Mouse (Mus musculus): ENCODE results near the gene Polr2c.

The Polr2c gene

DNA sequence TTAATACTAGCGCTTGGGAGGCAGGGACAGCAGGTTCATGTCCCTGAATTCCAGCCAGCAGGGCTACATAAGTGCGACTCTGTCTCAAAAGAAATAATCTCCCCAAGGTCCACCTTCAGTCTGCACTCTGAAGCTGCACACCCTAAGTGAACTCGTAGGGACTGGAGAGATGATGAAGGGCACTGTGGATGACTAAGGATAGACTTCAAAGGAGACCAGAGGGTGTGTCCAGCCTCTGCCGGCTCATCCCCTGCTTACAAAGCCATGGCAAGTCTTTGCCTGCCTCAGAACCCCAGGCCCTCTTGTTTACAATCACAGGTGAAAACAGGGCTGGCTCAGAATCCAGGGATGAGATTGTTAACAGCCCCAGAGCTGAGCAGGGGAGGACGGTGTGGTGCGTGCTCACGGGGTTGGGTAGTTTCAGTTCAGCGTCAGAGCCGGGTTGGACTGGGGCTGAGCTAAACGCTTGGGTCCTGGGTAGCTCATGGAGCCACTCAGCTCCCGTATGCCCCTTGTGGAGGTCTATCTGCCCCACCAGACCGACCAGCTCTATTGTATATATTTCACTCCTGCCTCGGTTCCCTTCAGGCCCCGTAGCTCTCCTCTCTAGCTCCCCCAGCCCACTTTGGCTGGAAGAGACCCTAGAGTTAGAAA, 31.3 kb downstream of the Polr2c start:
- no peak for DNase-seq

DNA sequence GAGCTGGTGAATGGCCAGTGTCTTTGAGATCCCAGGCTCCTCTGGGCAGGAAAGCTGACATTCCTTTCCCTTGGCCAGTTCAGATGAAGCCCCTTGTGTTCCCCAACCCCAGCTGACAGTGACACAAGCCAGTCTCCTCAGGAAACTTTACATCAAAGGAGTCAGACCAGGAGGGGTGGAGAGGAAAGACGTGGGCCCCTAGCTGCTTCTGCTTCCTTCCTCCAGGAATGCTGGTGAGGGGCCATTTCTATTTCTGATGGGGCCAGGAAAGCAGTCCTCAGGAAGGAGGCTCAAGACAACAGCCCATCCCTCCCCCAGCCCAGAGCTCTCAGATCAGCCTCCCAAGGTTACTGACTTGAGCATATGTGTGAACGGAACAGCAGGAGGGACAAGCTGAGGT, 35.7 kb downstream of the Polr2c start:
- DNase-seq = no peak

DNA sequence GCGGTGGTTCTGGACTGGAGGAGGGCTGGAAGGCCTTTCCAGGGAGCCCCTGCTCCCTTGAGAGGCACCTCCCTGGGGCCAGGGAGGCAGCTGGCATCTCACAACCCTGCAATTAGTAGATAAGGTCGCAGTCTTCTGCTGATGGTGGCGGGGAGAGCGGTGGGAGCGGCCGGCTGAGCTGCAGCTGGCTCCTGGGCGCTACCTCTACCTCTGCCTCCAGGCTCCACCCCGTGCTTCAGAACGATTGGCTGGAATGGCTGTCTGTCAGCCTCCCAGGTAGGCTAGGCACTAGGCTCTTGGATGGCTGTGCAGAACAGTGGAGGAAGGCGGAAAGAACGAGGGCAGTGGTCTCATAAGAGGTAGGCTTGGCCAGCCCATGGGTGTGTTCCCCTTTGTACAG, 42.0 kb downstream of the Polr2c start:
- DNase-seq = no peak

DNA sequence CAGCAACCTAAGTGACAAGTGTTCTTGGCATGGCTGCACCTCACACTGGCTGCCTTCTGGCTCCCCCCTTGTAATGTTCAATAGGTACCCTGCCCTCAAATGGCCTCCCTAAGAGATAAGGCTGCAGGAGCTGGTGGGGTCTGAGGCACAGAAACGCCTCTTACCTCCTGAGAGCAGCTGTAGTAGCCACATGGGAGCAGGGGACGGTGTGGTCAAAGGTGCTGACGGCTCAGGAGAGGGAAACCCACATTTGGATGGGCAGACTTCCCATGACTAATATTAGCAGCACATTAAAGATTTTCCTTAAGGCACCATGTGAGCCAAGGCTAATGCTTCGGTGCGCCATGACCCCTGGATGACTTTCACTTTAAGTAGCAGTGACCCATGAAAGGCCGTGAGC, 43.4 kb downstream of the Polr2c start:
- DNase-seq = no peak

DNA sequence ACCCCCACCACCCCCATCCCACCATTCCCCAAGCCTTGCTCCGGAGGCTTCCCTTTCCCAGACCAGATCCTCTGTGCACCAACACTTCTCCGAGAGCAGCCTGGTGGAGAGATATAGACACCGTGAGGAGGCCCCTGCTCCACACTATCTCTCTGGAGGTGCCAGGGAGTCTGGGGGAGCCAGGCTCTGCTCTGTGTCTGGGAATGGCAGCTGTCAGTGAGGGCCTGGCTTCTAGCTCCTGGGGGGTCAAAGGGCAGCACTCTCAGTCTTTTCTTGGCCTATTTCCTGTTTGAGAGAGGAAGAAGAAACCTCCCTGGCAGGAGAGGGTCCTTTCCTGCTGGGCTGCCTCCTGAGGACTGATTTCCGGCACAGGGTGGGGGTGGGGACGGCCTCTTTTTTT, 43.8 kb downstream of the Polr2c start:
- DNase-seq = no peak

DNA sequence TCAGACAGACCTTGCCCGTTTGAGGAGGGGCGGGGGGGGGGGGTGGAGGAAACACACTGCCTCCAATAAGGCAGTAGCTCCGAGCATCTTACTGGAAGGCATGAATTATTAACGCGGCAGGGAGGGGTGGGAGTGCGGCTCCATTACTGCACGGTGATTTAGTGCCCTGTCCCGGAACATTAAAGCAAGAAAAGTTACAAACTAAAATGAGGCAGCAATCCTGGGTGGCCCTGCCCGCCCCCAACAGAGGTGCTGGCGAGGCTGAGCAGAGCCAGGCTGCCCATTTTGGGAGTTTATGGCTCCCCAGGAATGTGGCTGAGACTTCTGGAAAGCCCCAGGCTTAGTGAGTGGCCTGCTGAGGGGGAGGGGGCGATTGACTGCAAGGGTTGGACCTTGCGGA, 46.5 kb downstream of the Polr2c start:
- DNase-seq = no peak

DNA sequence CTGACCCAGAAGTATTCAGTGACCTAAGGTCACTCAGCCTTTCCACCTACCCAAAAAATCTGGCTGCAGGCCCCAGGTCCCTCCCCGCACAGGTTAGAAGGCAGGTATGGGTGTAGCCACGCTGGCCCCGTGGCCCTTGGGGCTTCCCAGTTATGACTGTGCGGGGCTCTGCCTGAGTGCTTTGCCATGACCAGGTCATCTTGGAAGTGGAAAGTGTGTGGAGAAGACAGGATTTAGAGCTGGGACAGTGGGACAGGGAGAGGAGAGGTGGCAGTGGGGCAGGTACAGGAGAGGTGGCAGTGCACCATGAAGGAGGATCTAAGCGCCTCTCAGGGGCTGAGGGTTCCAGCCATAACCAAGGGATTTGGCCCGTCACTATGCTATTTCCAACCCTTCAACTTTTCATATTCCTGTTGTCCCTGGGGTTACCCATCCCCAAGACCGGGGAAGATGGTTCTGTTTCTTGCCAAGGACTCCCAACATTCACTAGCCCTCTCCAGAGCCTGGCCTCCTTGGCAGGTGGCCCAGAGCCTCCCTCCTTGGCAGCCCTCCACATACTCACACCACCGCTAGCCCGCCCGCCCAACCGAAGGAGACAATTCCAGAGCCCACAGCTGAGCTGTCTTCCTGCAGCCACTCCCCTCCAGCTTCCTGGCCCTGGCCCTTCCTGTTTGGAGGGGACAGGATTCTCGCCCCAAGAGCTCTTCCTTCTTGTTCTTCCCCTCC, 47.4 kb downstream of the Polr2c start:
- DNase-seq = peak; percentile 31

DNA sequence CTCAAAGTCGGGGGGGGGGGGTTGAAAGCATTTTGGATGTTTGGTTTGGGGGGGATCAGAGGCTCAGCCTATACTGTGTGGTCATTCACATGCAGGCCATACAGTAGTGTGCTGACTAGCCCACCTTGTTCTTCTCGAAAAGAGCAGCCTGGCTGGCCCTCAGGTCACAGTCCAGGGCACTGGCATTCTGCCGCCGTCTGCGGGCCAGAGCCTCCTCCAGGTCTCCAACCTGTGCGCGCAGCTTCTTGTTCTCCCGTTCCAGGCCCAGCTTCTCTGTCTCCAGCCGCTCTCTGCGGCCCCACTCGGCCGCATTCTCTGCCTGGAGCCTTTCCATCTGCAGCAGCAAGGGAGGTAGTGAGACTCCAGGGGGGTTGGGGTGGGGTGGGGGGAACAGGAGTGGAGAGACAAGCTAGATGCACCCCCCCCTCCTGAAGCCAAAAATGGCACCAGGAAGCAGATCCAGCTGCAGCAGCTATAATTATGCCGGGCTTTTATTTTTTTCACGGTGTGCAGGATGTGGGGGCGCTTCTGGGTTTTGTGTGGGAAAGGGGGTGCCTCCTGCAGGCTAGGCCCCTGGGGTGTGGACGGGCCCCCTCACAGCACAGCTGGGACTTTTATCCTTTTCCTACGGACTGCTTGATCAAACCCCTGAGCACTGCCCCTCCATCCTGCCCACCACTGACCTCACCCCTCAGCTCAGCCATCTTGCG, 50.5 kb downstream of the Polr2c start:
- DNase-seq = no peak

DNA sequence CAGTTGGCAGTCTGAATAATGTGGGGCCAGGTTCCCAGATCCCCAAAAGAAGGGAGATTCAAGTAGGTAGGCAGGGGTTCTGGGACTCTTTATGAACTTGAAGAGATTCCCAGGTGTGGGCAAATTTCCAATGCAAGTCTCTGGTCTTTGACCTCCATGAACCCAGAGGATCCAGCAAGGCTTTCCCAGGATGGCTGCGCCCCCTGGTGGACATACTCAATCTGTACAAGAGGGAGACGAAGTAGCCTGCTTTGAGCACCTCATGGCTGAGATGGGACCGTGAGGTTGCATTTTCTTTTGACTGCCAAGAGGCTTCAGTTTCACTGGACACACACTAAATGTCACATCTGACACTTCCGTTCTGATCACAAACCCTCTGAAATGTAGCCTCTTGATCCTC, 51.6 kb downstream of the Polr2c start:
- peak; percentile 53 for DNase-seq

DNA sequence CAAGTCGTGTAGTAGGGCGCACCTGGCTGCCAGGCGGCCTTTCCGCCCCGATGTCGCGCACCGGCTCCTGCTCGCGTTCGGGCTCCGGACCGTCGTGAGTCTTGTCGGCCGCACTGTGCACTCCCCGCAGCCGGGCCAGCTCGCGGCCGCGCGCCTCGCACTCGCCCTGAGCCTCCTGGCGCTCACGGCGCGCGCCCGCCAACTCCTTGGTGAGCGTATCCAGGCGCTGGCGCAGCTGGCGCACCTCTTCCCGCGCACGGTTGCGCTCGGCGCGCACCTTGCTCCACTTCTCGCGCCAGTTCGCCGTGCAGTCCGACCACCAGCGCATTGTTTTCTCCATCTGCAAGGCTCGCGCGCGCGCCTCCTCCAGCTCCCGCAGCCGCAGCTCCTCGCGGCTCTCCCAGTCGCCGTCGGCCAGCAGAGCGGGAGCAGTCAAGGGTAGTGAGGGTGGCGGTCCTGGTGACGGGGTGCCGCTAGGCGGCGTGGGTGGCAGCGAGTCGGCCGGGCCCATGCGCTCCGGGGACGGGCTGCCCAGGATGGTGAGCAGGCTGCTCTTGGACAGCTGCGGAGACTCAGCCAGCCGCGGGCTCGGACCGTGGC, 55.9 kb downstream of the Polr2c start:
- peak; percentile 50 for DNase-seq

DNA sequence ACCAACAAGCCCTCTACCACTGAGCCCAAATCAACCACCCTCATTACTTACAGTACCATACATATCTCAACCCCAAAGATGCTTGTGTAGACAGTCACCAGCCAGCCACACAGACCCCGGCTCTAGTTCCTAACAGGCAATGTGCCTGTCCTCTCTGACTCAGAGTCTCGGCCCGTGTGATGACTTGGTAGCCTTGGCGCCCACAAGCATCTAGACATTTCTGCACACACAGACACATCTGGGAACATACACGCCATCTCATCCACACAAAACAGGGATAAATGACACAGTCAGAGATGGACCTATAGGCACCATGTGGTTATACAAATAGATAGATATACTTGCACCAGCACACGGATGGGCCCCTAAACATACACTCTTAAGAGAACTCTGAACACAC, 57.0 kb downstream of the Polr2c start:
- no peak for DNase-seq

DNA sequence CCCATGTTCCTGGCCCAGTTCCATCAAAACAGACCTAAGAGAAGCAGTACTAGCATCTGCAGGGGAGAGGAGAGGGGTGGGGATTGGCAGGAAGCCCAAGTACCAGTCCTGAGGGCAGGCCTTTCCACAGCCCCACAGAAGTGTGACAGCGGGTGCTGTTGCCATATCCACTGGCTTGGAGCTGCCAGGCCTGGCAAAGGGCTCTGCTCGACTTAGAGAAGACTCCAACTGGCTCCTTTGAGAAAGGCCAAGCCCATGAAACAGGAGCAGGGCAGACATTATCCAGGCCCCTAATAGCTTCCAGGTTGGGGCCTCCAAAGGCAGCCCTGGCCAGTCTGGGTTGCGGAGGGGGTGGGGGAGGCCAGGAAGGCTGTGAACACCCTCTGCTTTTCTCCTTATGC, 57.5 kb downstream of the Polr2c start:
- no peak for DNase-seq

DNA sequence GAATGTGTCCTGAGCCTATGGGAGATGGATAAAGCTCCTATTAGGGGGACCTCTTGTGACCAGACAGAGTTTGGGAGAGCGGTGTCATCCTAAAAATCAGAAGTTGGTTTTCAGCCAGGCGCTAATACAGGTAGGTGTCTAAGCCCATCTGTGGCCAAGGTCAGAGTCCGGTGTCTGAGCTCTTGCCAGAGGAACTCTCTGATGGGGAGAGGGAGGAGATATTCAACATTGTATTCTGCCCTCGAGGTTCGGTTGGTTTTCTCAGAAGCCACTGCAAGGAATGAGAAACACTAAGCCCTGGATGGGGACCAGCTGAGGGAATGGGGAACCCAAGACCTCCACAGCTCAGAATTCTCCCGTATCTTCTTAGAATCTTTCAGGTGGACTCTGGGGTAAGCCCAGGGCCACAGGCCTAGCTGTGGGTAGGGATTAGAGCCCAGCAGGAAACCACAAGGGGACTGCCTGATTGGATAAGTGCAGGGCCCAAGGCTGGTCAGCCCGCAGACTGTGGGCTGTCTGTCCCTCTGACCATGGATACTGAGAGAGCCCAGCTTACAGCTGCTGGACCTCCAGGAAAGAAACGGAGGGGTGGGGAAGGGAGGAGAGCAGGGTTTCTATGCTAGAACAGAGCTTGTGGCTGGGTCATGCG, 59.2 kb downstream of the Polr2c start:
- no peak for DNase-seq

DNA sequence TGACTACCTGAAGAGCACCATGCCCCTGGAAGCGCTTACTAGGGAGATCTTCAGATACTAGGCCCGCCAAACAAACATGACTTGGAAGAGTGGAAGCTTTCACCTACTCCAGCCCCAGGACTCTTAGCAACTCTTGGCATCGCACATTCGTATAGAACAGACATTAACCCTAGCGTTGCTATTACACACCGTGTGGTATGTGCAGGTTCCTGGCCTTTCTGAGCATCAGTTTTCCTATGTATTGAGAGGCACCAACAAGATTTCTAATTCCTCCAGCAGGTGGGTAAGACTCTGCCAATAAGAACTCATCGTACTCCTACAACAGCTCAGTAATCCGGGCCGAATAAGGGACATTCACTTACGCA, 59.7 kb downstream of the Polr2c start:
- DNase-seq = no peak

DNA sequence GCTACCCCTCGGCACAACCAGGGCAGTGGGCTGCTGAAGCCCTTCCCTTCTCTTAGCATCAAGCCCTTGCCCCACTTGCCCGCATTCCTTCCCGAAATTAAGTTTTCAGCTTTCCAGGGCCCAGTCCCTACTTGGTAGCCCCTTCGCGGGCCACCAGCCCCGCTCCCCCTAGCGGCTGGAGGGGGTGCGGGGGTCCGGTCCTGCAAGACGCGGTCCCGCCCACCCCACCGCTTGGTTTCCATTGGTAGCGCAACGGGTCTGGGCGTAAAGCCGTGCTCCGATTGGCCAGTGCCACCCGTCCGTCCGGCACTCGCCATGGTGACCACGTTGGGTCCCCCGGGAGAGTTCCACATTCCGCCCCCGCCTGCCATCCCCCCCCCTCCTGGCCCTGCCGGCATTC, 60.1 kb downstream of the Polr2c start:
- peak; percentile 74 for DNase-seq

DNA sequence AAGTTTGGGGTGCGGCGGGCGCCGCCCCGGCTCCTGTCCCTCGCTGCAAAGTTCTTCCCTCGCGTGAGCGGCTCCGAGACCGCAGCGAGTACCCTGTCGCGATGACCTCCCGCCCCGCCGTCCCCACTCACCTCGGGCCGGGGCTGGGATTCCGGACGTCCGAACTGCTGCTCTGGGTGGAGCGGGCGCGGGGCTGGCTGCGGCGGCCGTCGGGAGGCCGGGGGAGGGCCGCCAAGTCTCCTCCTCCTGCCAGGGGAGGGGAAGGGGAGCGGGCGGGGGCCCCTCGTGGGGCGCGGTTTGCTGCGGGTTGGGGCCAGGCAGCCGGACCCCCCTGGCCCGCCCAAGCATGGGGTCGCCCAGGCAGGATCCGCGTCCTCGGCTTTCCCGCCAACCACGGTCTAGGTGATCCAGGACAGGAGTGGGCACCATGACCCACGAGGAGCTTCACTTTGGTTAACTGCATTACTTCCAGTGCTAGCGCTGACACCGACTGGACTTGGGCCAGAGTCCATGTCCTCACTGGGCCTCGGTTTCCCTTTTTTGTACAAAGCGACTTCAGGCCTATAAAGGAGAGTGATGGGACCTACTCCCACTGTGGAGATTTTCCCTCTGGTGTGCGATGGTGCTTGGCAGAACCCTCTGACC, 60.7 kb downstream of the Polr2c start, which contains the start of gene Ccdc102a:
TSS of gene Ccdc102a (minus strand) at position 248 of the 645 bp plus-strand sequence.
- DNase-seq = no peak

DNA sequence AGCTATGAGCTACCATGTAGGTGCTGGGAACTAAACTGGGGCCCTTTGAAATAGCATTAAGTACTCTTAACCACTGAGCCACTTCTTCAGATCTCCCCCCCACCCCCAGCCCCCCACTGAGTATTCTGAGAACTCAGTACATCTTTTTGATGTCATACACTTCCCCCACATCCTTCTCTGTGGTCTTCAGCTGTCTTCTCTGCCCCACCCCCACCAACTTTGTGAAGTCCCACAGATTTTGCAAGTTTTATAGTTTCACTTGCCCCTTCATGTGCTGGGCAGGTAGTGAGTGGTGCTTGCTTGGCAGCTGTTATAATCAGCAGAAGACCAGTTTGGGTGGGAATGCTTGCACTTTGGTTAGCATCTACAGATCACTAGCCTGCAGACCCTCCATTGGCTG, 62.0 kb downstream of the Polr2c start:
- no peak for DNase-seq

DNA sequence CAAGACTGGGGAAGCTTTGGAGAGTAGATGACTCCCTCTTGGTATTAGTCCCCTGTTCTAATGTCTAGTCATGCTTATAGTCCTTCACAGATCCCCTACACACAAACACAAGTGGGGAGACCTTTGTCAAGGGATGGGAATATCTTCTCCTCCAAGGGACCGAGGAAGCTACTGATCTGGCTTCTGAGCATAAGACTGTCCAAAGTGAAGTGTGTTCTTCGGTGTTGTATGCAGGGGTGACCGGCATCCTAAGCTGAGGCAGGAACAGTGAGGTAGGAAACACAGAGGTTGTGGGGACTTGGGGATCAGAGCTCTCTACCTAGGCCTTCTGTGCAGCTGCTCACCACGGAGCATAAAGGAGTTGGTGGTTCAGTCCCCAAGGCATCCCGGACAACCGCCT, 64.9 kb downstream of the Polr2c start:
- DNase-seq = no peak

DNA sequence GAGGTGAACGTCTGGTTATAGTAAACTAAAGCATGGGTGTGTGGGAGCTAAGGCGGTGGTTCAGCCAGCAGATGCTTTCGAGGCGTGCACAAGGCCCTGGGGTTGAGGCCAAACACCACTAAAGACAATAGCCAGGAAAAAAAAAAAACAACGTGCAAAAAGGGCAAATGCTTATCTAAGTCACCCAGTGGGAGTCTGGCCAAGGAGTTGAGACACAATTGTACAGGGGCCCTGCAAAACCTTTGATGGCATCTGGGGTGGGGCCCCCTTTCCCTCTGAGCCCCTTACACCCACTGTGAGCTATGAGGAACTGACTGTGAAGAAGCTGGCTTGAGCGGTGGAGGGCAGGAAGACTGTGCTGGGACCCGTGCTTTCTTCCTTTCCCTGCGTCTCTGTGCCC, 65.4 kb downstream of the Polr2c start:
- DNase-seq = no peak

Data from right cerebral cortex, postnatal 25 days (tissue).